Mouse (Mus musculus) brown adipose tissue, adult 24 weeks (tissue): ENCODE data around the gene Zfp429. TPM values are rescaled to one million over a fixed set of nuclear protein-coding genes. Genes with fewer than 3 reads are reported as not detected.
A peak's percentile ranks its signal among the peaks of the same experiment; 100 is the strongest.
"Not testable (repeated sequence)": the region's sequence is repeated elsewhere in the genome, so short reads cannot be mapped to it uniquely, and the experiment has no call there.

Experiments used
- H3K27ac ChIP-seq: fragments of 200-500 bp; replicated peaks from 2 replicates; pipeline ENCODE4 v1.5.1; 2012; ENCODE audit warnings: low read depth, mild to moderate bottlenecking, low read length
- H3K4me1 ChIP-seq: fragments of 200-500 bp; 2 replicates; pipeline ENCODE4 v1.6.1; 2012; ENCODE audit warnings: low read length, mixed read lengths; ENCODE audit not compliant: control insufficient read depth, insufficient read depth, insufficient read length
- H3K4me3 ChIP-seq: fragments of 200-500 bp; 2 replicates; pipeline ENCODE4 v1.5.1; 2012; ENCODE audit warnings: low read depth, mild to moderate bottlenecking, low read length, moderate library complexity; ENCODE audit not compliant: insufficient read depth
- polyA plus RNA-seq: library from polyadenylated mRNA; stranded (reverse); fragments of >200 nt; gene quantifications from 2 replicates; pipeline ENCODE4 v1.2.4, GENCODE M21; 2012; ENCODE audit not compliant: missing spikeins, insufficient read depth, insufficient read length

Gene Zfp429
- 0.67 and 2.1 TPM in 2 replicates for polyA plus RNA-seq

DNA sequence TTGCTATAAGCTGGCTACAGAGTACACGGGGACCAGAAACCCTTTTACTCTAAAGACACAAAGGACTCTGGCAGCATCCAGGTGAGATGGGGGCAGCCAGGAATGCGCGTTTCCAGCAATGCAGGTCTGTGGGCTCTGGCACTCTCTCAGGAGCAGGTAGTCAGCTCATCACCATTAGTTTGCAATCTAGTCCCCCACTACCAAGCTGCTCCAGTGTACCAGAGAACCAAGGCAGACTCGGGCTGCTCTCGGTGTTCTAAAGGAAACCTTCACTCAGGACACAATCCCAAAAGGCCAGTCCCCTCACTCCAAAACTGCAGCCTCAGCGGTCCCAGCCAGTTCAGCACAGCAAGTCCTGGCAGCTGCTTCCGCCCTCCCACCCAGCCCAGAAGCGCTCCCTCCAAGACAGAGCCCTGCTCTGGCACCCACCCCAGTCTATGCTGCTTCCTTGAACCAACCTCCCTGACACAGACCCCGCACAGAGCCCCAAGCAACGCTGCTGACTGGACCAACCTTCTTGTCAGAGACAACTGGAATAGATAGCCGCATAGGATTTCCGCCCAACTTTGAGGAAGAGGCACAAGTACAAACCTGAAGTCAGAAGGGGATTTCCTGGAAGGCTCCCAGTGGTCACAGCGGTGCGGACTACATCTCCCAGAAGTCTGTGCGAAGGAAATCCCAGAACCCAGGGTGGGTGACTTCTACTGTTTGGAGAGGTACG, at the start of gene Zfp429:
Zfp429 (minus strand) TSS at position 637 of the 721 bp plus-strand sequence.
- Histone ChIP-seq H3K4me3 (peak within 1 kb of the TSS; percentile 81), H3K27ac (peak within 1 kb of the TSS; percentile 56; the same call in 1 of the 2 replicates)
- not testable (repeated sequence) for H3K4me1 ChIP-seq

DNA sequence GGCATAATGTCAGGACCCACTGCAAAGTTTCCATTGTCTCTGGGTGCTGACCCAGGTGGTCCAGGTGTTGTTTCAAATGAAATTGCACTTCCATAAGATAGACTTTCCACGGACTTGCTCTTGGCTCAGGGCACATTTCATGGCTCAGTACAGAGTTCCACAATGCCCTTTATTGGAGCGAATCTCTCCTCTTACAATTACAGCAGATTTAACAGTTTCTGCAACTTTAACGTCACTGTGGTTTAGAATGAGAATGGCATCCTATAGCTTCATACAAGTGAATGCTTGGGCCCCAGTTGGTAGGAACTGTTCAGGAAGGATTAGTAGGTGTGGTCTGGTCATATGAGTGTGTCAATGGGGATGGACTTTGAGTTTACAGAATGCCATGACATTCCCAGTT, 37.5 kb upstream of the Zfp429 start:
- not testable (repeated sequence) for H3K4me1 ChIP-seq, H3K27ac ChIP-seq, H3K4me3 ChIP-seq

DNA sequence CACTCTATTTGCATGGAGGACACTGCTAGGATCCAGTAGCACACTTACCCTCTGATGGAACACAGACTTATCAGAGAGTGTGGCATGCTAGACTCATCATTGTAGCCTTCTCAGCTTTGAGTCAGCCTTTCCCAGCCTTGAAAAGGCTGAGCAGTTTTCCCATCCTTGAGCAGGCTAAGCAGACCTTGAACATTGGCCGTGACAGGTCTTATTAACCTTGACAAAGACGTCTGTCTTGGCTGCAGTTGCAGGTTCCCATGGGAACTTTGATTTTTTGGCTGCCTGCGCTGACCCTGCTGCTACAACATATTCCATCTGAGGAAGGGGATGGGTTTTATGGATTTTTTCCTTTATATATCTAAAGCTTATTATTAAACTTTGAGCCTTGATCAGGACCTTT, 28.5 kb upstream of the Zfp429 start:
- no peaks in the 10 kb centered on the region for H3K4me1 ChIP-seq
- no peak overlapping the region for H3K27ac ChIP-seq
- no peak overlapping the region for H3K4me3 ChIP-seq

DNA sequence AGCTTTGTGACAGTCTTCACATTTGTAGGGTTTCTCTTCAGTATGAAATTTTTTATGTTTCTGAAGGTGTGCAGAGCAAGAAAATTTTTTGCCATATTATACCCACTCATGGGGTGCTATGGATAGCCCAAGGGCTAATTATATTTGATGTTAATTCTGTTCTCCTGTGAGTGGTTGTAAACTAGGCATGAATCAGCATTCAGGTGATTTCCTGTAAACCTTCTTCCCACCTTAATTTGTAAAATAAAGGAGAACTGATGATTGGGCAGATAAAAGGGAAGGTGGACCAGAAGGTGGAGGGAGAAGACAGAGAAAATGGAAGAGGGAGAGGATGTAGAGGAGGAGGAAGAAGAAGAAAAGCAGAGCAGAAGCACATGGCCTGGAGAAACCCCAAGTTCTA, 26.1 kb upstream of the Zfp429 start:
- H3K4me1 ChIP-seq, result not testable (repeated sequence)

DNA sequence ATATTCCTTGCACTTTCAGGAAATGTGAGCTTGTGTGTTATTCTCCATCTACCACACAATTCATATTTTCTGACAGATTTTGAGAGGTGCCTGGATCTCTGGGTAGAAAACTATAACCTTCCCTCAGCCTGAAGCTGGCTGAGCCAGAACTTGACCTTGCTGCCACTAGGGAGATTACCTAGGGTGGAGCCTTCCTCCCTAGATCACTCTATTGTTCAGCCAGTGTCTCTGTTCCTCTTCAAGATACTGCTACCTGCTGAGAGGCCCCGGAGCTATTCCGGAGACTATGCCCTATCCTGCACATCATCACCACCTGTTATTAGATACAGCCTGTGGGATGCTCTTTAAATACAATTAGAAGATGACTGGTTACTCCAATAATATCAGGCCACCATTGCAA, 22.9 kb upstream of the Zfp429 start:
- not testable (repeated sequence) for H3K27ac ChIP-seq, H3K4me1 ChIP-seq, H3K4me3 ChIP-seq

More for the DNA sequence above, 26.1 kb upstream of the Zfp429 start:
- not testable (repeated sequence) for H3K27ac ChIP-seq, H3K4me3 ChIP-seq

DNA sequence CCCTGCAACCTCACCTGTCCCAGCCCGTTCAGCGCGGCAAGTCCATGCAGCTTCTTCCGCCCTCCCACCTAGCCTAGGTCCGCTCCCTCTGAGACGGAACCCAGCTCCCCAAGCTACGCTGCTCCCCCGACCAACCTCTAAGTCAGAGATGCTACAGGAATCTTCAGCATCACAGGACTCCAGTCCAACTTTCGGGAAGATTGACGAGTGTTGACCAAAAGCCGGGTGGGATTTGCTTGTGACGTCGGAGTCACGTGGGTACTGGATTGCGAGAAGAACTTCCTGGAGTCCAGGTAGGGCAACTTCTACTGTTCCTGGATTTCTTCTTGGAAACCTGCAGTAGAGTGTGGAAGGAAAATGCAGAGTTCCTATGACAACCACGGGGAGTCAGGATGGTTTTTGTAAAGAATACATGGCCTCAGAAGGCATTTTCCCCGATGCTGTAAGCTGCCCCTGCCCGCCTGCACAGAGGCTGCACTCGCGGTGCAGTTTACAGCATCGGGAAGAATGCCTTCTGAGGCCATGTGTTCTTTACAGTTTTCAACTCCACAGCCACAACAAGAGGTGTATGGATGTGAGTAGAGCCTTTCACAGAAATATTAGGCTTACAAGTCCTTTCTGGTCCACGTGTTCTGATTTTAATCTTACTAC, 21.7 kb upstream of the Zfp429 start, which contains the start of gene Zfp459:
Zfp459 (minus strand) TSS at position 212 of the 651 bp plus-strand sequence.
- H3K27ac ChIP-seq, result no peak within 1 kb of the TSS
- H3K4me1 ChIP-seq, result peaks cover 3% of the 10 kb centered on the region; the same call in 1 of the 2 replicates
- H3K4me3 ChIP-seq, result peak within 1 kb of the TSS; percentile 67

DNA sequence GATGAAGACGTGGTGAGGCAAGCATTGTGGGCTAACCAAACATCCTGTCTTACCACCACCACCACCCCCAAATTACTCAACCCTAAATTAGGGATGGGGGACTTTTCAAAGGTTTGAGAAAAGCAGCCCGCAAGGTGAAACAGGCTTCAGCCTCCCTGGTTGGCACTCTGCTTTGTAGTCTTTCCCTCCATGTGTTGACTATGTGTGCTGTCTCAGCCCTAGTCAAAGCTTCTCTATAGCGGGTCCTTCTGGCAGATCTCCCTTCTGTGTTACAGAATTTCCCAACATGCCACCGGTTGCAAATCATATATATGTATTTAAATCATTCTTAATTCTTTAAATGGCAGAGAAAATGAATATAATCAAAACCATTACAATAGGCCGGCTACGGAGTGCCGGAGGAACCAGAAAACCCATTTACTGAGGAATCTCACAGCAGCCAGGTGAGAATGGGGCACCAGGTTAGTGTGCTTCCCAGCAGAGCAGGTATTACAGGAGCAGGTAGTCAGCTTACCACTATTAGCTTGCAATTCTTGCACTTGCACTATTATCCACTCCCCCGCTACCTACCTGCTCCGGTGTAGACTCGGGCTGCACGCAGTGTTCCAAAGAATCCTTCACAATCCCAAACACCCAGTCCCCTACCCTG, 21.1 kb upstream of the Zfp429 start:
- Histone ChIP-seq H3K4me3 (peak overlapping the region; percentile 67), H3K27ac (no peak overlapping the region), H3K4me1 (peaks cover 3% of the 10 kb centered on the region; the same call in 1 of the 2 replicates)

DNA sequence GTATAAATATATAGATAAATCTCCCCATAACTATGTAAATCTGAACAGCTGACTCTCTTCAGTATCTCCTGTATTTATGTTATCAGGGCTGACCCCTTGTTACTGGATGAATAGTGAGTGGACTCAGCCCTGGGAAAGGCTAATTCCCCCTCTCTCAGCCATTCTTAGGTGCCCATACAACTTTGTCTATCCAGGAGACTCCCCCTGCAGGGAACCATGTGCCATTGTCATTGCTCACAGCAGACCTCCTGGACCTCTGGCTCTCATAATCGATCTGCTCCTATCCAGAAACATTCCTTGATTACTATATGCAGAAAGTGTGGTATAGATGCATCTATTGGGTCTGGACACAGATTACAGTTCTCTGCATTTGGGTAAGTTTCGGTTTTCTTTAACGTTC, 17.2 kb upstream of the Zfp429 start:
- Histone ChIP-seq H3K4me1 (peaks cover 3% of the 10 kb centered on the region; the same call in 1 of the 2 replicates), H3K27ac (no peak overlapping the region), H3K4me3 (no peak overlapping the region)

DNA sequence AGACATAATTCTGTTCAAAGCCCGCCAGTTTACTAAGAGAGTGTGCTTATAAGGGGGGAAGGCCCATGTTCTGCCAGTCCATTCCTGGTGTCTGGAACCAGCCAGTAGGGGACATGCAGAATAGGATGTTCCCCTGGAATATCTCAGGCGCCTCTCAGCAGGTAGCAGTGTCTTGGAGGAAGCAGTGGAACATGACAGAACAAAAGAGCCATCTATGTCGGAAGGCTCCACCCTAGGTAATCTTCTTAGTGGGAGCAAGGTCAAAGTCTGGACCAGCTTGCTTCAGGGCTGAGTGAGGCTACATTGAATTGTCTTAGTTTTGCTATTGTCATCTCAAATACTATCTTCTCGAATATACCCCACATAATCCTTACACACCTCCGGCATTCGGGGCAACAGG, 16.1 kb upstream of the Zfp429 start:
- Histone ChIP-seq H3K4me1 (no peaks in the 10 kb centered on the region), H3K27ac (no peak overlapping the region), H3K4me3 (no peak overlapping the region)

DNA sequence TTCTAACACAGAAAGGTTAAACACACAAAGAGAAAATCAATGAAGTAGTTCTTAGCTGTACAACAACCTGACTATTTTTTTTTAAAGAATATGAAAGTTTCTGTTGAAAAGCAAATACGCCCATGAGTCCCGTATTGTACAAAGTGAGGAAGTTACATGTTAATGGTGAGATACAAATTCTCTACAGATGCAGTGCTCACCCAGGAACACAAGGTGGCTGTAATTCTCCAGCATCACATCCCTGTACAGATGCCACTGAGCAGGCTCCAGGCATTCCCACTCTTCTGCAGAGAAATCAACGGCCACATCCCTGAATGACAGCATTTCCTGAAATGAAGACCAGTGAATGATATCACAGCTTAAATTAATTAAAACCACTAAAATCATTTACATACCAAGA, 14.0 kb upstream of the Zfp429 start:
- H3K4me3 ChIP-seq, H3K4me1 ChIP-seq, H3K27ac ChIP-seq: not testable (repeated sequence)

DNA sequence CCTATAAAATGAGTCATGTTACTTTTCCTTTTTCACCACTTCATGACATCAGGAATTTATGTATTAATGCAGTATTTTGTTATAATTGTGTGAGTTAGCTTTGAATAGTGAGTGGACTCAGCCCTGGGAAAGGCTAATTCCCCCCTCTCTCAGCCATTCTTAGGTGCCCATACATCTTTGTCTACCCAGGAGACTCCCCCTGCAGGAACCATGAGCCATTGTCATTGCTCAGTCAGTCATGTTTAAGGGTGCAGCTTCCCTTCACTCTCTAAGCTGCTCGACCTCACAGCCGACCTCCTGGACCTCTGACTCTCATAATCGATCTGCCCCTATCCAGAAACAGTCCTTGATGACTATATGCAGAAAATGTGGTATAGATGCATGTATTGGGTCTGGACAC, 23.4 kb downstream of the Zfp429 start:
- H3K27ac ChIP-seq, H3K4me3 ChIP-seq: not testable (repeated sequence)

DNA sequence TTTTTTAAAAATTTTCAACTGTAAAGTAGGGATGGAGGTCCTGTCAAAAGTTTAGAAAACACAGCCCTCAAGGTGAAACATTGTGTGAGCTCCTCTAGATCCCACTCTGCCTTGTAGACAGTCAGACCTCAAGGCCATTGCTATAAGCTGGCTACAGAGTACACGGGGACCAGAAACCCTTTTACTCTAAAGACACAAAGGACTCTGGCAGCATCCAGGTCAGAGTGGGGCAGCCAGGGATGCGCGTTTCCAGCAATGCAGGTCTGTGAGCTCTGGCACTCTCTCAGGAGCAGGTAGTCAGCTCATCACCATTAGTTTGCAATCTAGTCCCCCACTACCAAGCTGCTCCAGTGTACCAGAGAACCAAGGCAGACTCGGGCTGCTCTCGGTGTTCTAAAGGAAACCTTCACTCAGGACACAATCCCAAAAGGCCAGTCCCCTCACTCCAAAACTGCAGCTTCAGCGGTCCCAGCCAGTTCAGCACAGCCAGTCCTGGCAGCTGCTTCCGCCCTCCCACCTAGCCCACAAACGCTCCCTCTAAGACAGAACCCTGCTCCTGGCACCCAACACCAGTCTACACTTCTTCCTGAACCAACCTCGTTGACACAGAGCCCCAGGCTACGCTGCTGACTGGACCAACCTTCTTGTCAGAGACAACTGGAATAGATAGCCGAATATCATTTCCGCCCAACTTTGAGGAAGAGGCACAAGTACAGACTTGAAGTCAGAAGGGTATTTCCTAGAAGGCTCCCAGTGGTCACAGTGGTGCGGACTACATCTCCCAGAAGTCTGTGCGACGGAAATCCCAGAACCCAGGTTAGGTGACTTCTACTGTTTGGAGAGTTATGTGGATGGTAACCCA, 24.3 kb downstream of the Zfp429 start, which contains the start of the genes Gm28041 and Zfp456:
Gm28041 (minus strand) TSS at position 684 of the 862 bp plus-strand sequence.
Zfp456 (minus strand) TSS at position 761 of the 862 bp plus-strand sequence.
- H3K4me1 ChIP-seq, result not testable (repeated sequence)
- Histone ChIP-seq H3K27ac (peak within 1 kb of the TSS; percentile 13; the same call in 1 of the 2 replicates), H3K4me3 (peak within 1 kb of the TSS; percentile 67)

More for the DNA sequence above, 23.4 kb downstream of the Zfp429 start:
- H3K4me1 ChIP-seq, result not testable (repeated sequence)

DNA sequence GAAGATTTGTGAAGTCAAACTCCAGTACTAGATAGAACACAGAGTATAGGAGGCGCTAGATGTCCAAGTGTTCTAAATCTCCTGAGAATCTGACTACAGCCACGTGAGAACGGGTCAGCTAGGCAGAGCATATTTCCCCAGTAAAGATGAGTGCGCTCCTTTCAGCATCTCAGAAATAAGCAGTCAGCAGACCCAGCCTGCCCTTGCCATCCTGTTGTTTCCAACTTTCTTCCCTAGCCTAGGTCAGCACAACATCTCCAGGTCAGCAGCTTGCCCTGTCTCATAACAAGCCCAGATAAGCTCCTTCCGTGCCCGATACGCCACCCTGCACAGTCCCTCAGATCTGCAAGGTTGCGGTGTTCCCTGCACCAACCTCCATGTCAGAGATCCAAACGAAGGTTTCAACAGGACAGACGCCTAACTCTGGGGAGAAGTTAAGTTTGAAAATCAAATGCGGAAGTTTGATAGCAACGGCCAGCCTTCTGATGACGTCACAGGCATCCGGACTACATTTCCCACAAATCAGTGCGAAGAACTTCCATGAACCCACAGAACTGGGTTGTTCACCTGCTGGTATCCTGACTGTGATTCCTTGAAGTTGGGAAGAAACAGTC, 39.4 kb downstream of the Zfp429 start, which contains the start of the genes Gm28044 and Zfp953:
Gm28044 (minus strand) TSS at position 406 of the 614 bp plus-strand sequence.
Zfp953 (minus strand) TSS at position 475 of the 614 bp plus-strand sequence.
- H3K27ac ChIP-seq, result peak within 1 kb of the TSS; percentile 87
- peak within 1 kb of the TSS; percentile 96 for H3K4me3 ChIP-seq
- H3K4me1 ChIP-seq, result no peaks in the 10 kb centered on the region

DNA sequence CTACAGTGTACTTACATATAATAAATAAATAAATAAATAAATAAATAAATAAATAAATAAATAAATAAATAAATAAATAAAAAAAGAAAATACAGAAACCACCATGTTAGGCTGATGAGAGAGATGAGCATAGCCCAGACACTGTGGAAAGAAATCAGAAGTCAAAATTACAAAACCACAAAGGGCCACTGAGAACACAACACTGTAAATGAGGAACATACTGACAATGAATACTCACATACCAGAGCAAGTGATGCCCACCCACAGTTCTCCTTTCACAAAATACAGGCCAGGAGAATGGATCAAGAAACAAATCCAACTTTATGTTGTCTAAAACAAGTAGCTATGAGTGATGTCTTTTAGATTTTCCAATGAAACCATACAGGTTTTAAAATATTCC, 47.8 kb downstream of the Zfp429 start:
- Histone ChIP-seq H3K4me3 (no peak overlapping the region), H3K4me1 (no peaks in the 10 kb centered on the region), H3K27ac (no peak overlapping the region)
